Mouse (Mus musculus) heart, embryonic 16.5 days (tissue): ENCODE measurements around the gene Cerk. TPM values are rescaled to one million over a fixed set of nuclear protein-coding genes. Genes with fewer than 3 reads are reported as not detected.

Source experiments
- ATAC-seq: fragments of 200-750 bp; cut with Nextera tagmentation; replicated peaks from 2 replicates; pipeline ENCODE4 v1.8.0; 2017; ENCODE audit warnings: moderate number of reproducible peaks; ENCODE audit not compliant: insufficient read depth, low FRiP score; ENCODE audit errors: extremely low read depth
- H3K27ac ChIP-seq: fragments of 300-500 bp; sonication (generic); 2 replicates; pipeline ENCODE4 v1.5.1; 2014; ENCODE audit warnings: mild to moderate bottlenecking, low read length, control low read depth, moderate library complexity
- H3K27me3 ChIP-seq: fragments of 300-500 bp; sonication (generic); 2 replicates; pipeline ENCODE4 v1.6.1; 2014; ENCODE audit warnings: low read length, mixed read lengths; ENCODE audit not compliant: control insufficient read depth, insufficient read depth
- H3K36me3 ChIP-seq: fragments of 300-500 bp; sonication (generic); 2 replicates; pipeline ENCODE4 v1.6.1; 2014; ENCODE audit not compliant: control insufficient read depth, insufficient read depth
- H3K4me1 ChIP-seq: fragments of 300-500 bp; sonication (generic); 2 replicates; pipeline ENCODE4 v1.6.1; 2014; ENCODE audit warnings: low read length, mixed read lengths; ENCODE audit not compliant: control insufficient read depth, insufficient read depth
- H3K4me2 ChIP-seq: fragments of 300-500 bp; sonication (generic); 2 replicates; pipeline ENCODE4 v1.6.1; 2014; ENCODE audit warnings: low read depth, mild to moderate bottlenecking, control low read depth, low read length
- H3K4me3 ChIP-seq: fragments of 300-500 bp; sonication (generic); 2 replicates; pipeline ENCODE4 v1.5.1; 2014; ENCODE audit warnings: mild to moderate bottlenecking, control low read depth, low read length
- H3K9ac ChIP-seq: fragments of 300-500 bp; sonication (generic); 2 replicates; pipeline ENCODE4 v1.6.1; 2014; ENCODE audit warnings: low read length, control low read depth
- H3K9me3 ChIP-seq: fragments of 300-500 bp; sonication (generic); replicated peaks from 2 replicates; pipeline ENCODE4 v1.6.1; 2016; ENCODE audit warnings: low read length; ENCODE audit not compliant: control insufficient read depth
- WGBS: fragments of 180-500 bp; shearing (Covaris S2); extraction: QIAGEN DNeasy Blood & Tissue Kit; methylation state at CpG from one replicate; pipeline ENCODE4 v1.1.7; 2014; 5-methylcytosine and 5-hydroxymethylcytosine counted together
- polyA plus RNA-seq: library from polyadenylated mRNA; unstranded; fragments of >200 nt; fragmentation: Nextera tagmentation; extraction: Ambion mirVana; gene quantifications from 2 replicates; pipeline ENCODE4 v1.2.1, GENCODE M21; 2015

Cerk gene
- polyA plus RNA-seq, 1 experiment from 2014 or later: 18.7 TPM

DNA sequence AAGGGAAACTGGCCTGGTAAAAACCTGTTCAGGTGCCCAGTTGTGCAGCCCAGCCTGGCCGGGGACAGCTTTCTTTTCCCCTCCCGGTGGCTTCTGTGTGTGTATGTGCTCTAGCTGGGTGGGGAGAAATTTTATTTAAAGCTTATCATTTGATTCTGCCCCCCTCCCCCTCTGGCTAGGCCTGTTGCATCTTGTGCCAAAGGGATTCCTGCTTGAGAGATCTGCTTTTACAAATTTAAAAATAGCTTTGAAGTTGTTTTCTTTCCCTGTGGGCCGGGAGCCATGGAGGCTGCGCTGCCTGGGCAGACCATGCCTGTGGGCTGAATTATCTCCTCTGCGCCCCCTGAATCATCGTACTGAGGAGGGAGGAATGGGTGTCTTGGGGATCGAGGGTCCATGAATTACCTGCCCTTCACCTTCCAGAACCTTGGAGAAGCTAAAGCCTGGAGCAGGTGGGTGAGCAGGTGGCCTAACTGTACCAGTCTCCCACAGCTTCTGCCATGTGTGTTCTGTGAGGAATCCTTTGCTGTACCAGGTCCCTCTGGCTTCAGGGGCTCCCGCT, 76.2 kb downstream of the Cerk start:
- no peaks in the 10 kb centered on the region for H3K27me3 ChIP-seq
- peak overlapping the region; percentile 60 for H3K9ac ChIP-seq
- WGBS: 29% methylated on average over 8 of the region's 8 CpGs
- peak; percentile 42 for ATAC-seq
- no peaks in the 10 kb centered on the region for H3K36me3 ChIP-seq
- no peaks in the 10 kb centered on the region for H3K9me3 ChIP-seq
- peak overlapping the region; percentile 23 for H3K4me3 ChIP-seq
- H3K27ac ChIP-seq: peak overlapping the region; percentile 98
- peaks cover 84% of the 10 kb centered on the region for H3K4me1 ChIP-seq
- peak overlapping the region; percentile 51 for H3K4me2 ChIP-seq

DNA sequence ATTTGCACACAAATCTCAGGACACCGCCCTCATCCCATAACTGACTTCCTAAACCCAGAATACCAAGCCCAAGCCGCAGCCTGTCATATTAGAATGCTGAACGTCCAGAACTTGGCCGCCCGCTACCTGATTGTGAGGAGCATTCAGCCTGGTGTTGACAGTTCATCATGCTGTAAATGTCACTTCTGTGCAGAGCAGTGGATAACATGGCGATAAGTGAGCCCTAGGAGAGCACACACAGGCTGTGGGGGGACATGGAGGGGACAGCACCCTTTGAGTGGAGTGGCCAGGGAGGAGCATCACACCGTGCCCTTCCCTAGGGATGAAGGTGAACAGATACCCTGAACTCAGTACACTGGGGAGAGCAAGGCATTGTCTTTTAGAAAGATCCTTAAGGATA, 76.7 kb downstream of the Cerk start:
- 30% methylated on average over 7 of the region's 7 CpGs for WGBS

DNA sequence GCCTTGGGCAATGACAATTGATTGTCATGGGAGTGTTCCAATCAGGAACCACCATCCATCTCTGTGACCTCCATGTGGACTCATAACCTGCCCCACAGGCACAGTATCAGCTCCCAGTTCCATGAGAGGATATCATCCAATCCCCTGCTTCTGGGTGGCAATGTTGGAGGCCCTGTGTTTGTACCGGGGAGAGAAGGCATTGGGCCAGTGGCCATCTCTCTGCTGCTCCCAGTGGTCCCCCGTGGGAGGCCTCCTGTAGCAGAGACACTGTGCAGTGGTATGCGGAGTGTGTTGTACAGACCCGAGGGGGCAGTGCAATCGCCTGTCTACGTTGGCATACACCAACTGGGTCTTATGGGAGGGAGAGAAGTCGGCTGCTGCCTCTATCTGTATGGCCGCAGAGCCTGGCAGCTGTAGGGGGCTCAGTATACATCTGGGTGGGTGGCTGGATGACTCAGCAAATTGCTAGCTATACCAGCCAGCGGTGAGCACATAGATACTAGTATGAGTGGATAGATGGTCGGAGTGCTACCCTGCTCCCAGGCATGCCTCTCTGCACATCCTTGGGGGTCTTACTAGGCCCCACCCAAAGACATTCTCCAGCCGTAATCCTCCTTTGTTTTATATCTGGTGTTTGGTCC, 78.0 kb downstream of the Cerk start:
- 64% methylated on average over 11 of the region's 11 CpGs for WGBS
- Histone ChIP-seq H3K27me3 (no peaks in the 10 kb centered on the region), H3K36me3 (no peaks in the 10 kb centered on the region), H3K4me1 (peaks cover 79% of the 10 kb centered on the region), H3K9ac (no peak overlapping the region), H3K4me3 (no peak overlapping the region), H3K27ac (peak overlapping the region; percentile 98), H3K4me2 (no peak overlapping the region), H3K9me3 (no peaks in the 10 kb centered on the region)
- ATAC-seq: no peak

More for the DNA sequence above, 76.7 kb downstream of the Cerk start:
- Histone ChIP-seq H3K4me3 (peak overlapping the region; percentile 13; the same call in 1 of the 2 replicates), H3K4me1 (peaks cover 88% of the 10 kb centered on the region), H3K9ac (peak overlapping the region; percentile 50; the same call in 1 of the 2 replicates), H3K27me3 (no peaks in the 10 kb centered on the region), H3K4me2 (peak overlapping the region; percentile 51), H3K9me3 (no peaks in the 10 kb centered on the region), H3K36me3 (no peaks in the 10 kb centered on the region), H3K27ac (peak overlapping the region; percentile 98)
- peak; percentile 83 for ATAC-seq

DNA sequence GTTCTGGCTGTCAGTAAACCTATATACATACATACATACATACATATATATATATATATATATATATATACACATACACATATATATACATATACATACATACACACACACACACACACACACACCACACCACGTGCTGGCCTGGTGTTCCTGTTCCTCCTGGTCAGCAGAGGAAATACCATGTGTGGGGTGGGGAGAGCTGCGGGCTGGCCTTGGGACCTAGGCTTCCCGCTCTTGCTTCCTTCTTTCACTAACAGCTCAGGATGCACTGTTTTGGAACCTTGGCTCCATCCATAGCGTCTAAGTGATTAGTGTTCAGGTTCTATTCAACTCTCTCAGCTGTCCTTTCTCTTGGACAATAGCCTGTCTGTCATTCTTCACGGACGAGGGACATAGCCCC, 80.2 kb downstream of the Cerk start:
- no peak overlapping the region for H3K4me2 ChIP-seq
- ATAC-seq: no peak
- WGBS: 64% methylated on average over 6 of the region's 6 CpGs

DNA sequence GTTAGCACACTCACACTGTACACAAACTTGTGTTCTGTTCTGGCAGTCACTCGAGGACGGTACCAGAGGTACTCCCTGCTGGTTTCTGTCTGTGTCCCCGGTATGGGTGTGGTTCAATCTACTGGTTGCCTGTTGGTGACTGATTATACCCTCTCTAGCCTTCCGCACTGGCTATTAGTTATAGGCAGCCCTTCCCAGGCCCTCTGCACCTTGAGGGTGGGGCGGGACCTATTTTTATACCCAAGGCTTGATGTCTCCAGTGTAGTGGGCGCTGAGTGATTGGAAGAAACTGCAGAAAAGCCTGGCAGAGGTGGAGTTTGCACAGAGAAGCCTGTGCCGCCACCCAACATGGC, 80.6 kb downstream of the Cerk start:
- Histone ChIP-seq H3K4me2 (0 out of 2 replicates have a peak overlapping the region, but pooled peaks have one; percentile 7), H3K9me3 (no peaks in the 10 kb centered on the region), H3K36me3 (0 out of 2 replicates have a peak, but pooled peaks cover 5% of the 10 kb centered on the region), H3K4me1 (peaks cover 59% of the 10 kb centered on the region), H3K27ac (peak overlapping the region; percentile 85), H3K4me3 (no peak overlapping the region), H3K9ac (peak overlapping the region; percentile 14; the same call in 1 of the 2 replicates), H3K27me3 (no peaks in the 10 kb centered on the region)
- WGBS: 49% methylated on average over 7 of the region's 7 CpGs
- ATAC-seq: peak; percentile 30; the same call in 1 of the 2 replicates

More for the DNA sequence above, 80.2 kb downstream of the Cerk start:
- Histone ChIP-seq H3K9me3 (no peaks in the 10 kb centered on the region), H3K27me3 (no peaks in the 10 kb centered on the region), H3K4me3 (no peak overlapping the region), H3K36me3 (0 out of 2 replicates have a peak, but pooled peaks cover 5% of the 10 kb centered on the region), H3K9ac (no peak overlapping the region), H3K27ac (peak overlapping the region; percentile 85), H3K4me1 (peaks cover 63% of the 10 kb centered on the region)

DNA sequence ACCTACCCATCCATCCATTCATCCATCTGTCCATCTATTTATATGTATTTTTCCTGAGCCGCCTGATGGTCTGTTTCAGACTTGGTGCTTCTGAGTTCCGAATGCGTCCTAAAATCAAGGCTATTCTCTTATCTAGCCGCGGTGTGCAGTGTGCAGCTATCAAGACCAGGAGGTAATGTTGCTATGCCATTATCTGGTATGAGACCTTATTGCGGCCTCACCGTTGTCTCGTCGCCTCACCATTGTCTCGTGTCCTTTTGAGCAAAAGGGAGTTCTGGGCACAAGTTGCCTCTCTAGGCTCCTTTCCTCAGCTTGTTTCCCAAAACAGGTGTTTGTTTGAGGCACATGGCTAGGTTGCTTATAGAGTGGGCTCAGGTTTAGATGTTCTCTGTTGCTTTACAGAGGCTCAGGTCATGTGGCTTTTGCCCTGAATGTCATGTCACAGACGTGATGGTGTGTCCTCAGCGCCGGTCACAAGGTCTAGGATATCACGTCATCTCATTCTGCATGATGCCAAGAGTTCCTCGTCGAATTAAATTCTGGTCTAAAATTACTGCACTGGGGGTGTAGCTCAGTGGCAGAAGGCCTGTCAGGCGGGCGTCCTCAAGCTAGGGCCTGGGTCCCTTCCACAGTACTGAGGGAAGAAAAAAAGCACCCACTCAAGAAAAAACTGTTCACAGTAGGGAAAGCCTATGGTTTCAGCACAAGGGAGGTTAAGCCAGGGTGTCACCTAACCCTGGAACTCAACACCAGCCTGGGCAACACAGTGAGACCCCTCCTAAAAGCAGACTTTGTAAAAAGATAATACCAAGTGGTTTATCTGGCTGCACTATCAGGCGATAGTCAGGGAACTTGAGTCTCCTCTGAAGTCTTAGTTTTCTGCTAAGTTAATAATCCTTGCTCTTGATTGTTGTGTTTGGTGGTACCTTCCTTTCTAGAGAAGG, 81.3 kb downstream of the Cerk start:
- 65% methylated on average over 19 of the region's 19 CpGs for WGBS
- 0 out of 2 replicates have a peak overlapping the region, but pooled peaks have one; percentile 7 for H3K4me2 ChIP-seq
- peak overlapping the region; percentile 85 for H3K27ac ChIP-seq
- peak overlapping the region; percentile 44 for H3K9ac ChIP-seq
- 0 out of 2 replicates have a peak, but pooled peaks cover 5% of the 10 kb centered on the region for H3K36me3 ChIP-seq
- no peaks in the 10 kb centered on the region for H3K27me3 ChIP-seq
- no peak overlapping the region for H3K4me3 ChIP-seq
- H3K4me1 ChIP-seq: peaks cover 53% of the 10 kb centered on the region
- ATAC-seq: peak; percentile 9; the same call in 1 of the 2 replicates
- H3K9me3 ChIP-seq: no peaks in the 10 kb centered on the region

DNA sequence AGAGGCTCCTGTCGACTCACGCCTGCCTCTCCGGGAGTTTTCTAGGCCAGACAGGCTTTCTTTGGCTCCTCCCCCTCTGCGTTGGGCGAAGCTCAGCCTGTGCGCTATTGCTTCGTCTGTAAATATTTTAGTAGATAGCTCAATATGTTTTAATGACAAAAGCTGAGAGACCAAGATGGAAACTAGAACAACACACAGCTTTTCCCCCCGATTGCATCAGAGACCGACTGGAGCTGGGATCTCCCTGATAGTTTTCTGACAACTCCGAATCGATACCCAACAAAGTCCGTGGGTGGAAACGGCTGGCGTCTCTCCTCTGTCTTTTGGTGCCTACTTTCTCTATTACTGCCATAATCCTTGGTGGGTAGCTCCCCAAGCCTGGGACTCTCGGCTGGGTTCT, 83.6 kb downstream of the Cerk start:
- H3K27ac ChIP-seq: no peak overlapping the region
- H3K9me3 ChIP-seq: no peaks in the 10 kb centered on the region
- no peak overlapping the region for H3K4me2 ChIP-seq
- WGBS: 88% methylated on average over 15 of the region's 15 CpGs
- H3K9ac ChIP-seq: no peak overlapping the region
- ATAC-seq: no peak
- no peaks in the 10 kb centered on the region for H3K27me3 ChIP-seq
- H3K36me3 ChIP-seq: 0 out of 2 replicates have a peak, but pooled peaks cover 5% of the 10 kb centered on the region
- no peak overlapping the region for H3K4me3 ChIP-seq
- peaks cover 35% of the 10 kb centered on the region for H3K4me1 ChIP-seq

DNA sequence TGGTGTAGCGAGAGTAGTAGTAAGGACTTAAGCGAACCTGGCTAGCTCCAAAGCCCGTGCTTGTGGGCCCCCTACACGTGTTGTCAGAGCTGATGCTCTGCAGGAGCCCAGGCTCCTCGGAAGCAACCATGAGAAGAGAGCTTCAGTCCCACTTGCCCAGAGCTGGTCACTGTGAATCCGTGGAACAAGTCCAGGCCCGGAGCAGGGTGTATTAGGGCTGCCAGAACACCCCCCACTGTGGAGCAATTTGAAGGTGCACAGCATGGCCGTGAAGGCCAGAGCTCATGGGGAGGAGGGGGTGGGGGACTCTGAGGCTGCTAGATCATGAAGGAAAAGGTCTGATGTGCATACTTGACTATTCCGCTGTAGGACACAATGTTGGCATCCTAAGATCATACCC, 84.4 kb downstream of the Cerk start:
- H3K4me3 ChIP-seq: no peak overlapping the region
- H3K9ac ChIP-seq: no peak overlapping the region
- H3K4me1 ChIP-seq: peaks cover 28% of the 10 kb centered on the region
- H3K27ac ChIP-seq: no peak overlapping the region
- H3K36me3 ChIP-seq: peaks cover 5% of the 10 kb centered on the region; the same call in 1 of the 2 replicates
- no peak overlapping the region for H3K4me2 ChIP-seq
- no peak for ATAC-seq
- WGBS: 73% methylated on average over 9 of the region's 9 CpGs
- no peaks in the 10 kb centered on the region for H3K9me3 ChIP-seq
- H3K27me3 ChIP-seq: no peaks in the 10 kb centered on the region
